Mouse (Mus musculus) midbrain, embryonic 11.5 days (tissue): ENCODE data around the gene Bcdin3d. TPM values are rescaled to one million over a fixed set of nuclear protein-coding genes. Genes with fewer than 3 reads are reported as not detected.

Experiments used
- ATAC-seq: fragments of 200-750 bp; cut with Nextera tagmentation; 2 replicates; pipeline ENCODE4 v1.8.0; 2017; ENCODE audit warnings: moderate TSS enrichment, moderate library complexity; ENCODE audit not compliant: low FRiP score
- DNase-seq: peaks from one replicate; pipeline ENCODE4 v3.0.0; 2015; ENCODE audit warnings: low spot score; ENCODE audit errors: missing footprints
- H3K27ac ChIP-seq: fragments of 300-500 bp; sonication (generic); 2 replicates; pipeline ENCODE4 v1.5.1; 2014; ENCODE audit warnings: low read depth, low read length
- H3K27me3 ChIP-seq: fragments of 300-500 bp; sonication (generic); 2 replicates; pipeline ENCODE4 v1.6.1; 2014; ENCODE audit warnings: mild to moderate bottlenecking, low read length, moderate library complexity, mixed read lengths; ENCODE audit not compliant: control insufficient read depth, insufficient read depth
- H3K36me3 ChIP-seq: fragments of 300-500 bp; sonication (generic); 2 replicates; pipeline ENCODE4 v1.6.1; 2014; ENCODE audit warnings: mild to moderate bottlenecking, low read length, moderate library complexity, mixed read lengths; ENCODE audit not compliant: control insufficient read depth, insufficient read depth
- H3K4me1 ChIP-seq: fragments of 300-500 bp; sonication (generic); 2 replicates; pipeline ENCODE4 v1.6.1; 2014; ENCODE audit warnings: low read length; ENCODE audit not compliant: control insufficient read depth, insufficient read depth
- H3K4me2 ChIP-seq: fragments of 300-500 bp; sonication (generic); 2 replicates; pipeline ENCODE4 v1.6.1; 2014; ENCODE audit warnings: mild to moderate bottlenecking, moderate library complexity
- H3K4me3 ChIP-seq: fragments of 300-500 bp; sonication (generic); 2 replicates; pipeline ENCODE4 v1.5.1; 2014; ENCODE audit warnings: low read depth, low read length
- H3K9ac ChIP-seq: fragments of 300-500 bp; sonication (generic); 2 replicates; pipeline ENCODE4 v1.6.1; 2014; ENCODE audit warnings: low read length
- H3K9me3 ChIP-seq: fragments of 300-500 bp; sonication (generic); 2 replicates; pipeline ENCODE4 v1.6.1; 2016; ENCODE audit warnings: low read length; ENCODE audit not compliant: control insufficient read depth
- WGBS: fragments of 180-500 bp; shearing (Covaris S2); extraction: QIAGEN DNeasy Blood & Tissue Kit; methylation state at CpG from one replicate; pipeline ENCODE4 v1.1.7; 2014; 5-methylcytosine and 5-hydroxymethylcytosine counted together
- polyA plus RNA-seq: library from polyadenylated mRNA; unstranded; fragments of >200 nt; fragmentation: Nextera tagmentation; extraction: Ambion mirVana; gene quantifications from 2 replicates; pipeline ENCODE4 v1.2.1, GENCODE M21; 2014

The Bcdin3d gene
- polyA plus RNA-seq, 1 experiment from 2014 or later = 19.7 TPM

GRCm38 (mm10) chr15:99503256-99503655, 28.7 kb upstream of the Bcdin3d start:
- H3K27ac ChIP-seq = no peak overlapping the region
- no peak for ATAC-seq
- no peak overlapping the region for H3K4me3 ChIP-seq
- peaks cover 5% of the 10 kb centered on the region; the same call in 1 of the 2 replicates for H3K4me1 ChIP-seq
- no peak overlapping the region for H3K4me2 ChIP-seq
- H3K9ac ChIP-seq = no peak overlapping the region
- H3K27me3 ChIP-seq = no peaks in the 10 kb centered on the region
- H3K36me3 ChIP-seq = no peaks in the 10 kb centered on the region
- H3K9me3 ChIP-seq = no peaks in the 10 kb centered on the region
- no peak for DNase-seq
- 83% methylated on average over 5 of the region's 5 CpGs for WGBS

GRCm38 (mm10) chr15:99502311-99502831, 27.8 kb upstream of the Bcdin3d start:
- no peaks in the 10 kb centered on the region for H3K9me3 ChIP-seq
- H3K4me2 ChIP-seq = no peak overlapping the region
- no peak overlapping the region for H3K9ac ChIP-seq
- no peaks in the 10 kb centered on the region for H3K36me3 ChIP-seq
- H3K27me3 ChIP-seq = no peaks in the 10 kb centered on the region
- DNase-seq = no peak
- ATAC-seq = no peak
- 55% methylated on average over 12 of the region's 12 CpGs for WGBS
- no peak overlapping the region for H3K27ac ChIP-seq
- H3K4me1 ChIP-seq = peaks cover 5% of the 10 kb centered on the region
- H3K4me3 ChIP-seq = no peak overlapping the region

GRCm38 (mm10) chr15:99501292-99502260, 27.0 kb upstream of the Bcdin3d start:
- 75% methylated on average over 20 of the region's 20 CpGs for WGBS
- Histone ChIP-seq H3K36me3 (no peaks in the 10 kb centered on the region), H3K4me3 (no peak overlapping the region), H3K4me1 (peaks cover 5% of the 10 kb centered on the region), H3K4me2 (no peak overlapping the region), H3K9me3 (no peaks in the 10 kb centered on the region), H3K27ac (no peak overlapping the region), H3K27me3 (no peaks in the 10 kb centered on the region), H3K9ac (no peak overlapping the region)
- ATAC-seq (no peak), DNase-seq (no peak)

DNA sequence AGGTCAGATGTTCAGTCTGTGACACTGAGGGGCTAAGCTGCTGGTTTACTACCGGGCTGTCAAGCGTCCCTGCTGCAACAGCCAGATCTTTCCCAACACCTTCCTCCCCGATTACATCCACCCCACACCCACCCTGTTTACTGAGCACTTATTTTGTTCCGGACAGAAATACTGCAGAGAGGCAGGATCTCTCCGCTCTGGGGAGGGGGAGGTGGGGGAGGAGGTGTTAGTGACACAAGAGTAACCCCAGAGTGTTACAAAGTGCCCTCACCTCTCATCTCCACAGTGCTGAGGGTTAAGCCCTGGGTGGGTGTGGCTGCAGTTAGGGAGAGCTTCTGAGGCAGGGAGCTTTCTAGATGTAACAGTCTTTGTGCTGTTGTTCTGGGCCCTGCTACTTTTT, 25.8 kb upstream of the Bcdin3d start:
- Histone ChIP-seq H3K4me3 (no peak overlapping the region), H3K4me2 (no peak overlapping the region), H3K4me1 (peaks cover 5% of the 10 kb centered on the region), H3K36me3 (no peaks in the 10 kb centered on the region), H3K9ac (no peak overlapping the region), H3K9me3 (no peaks in the 10 kb centered on the region), H3K27ac (no peak overlapping the region), H3K27me3 (no peaks in the 10 kb centered on the region)
- ATAC-seq = no peak
- DNase-seq = no peak
- whole genome bisulfite sequencing = 61% methylated on average over 5 of the region's 5 CpGs

DNA sequence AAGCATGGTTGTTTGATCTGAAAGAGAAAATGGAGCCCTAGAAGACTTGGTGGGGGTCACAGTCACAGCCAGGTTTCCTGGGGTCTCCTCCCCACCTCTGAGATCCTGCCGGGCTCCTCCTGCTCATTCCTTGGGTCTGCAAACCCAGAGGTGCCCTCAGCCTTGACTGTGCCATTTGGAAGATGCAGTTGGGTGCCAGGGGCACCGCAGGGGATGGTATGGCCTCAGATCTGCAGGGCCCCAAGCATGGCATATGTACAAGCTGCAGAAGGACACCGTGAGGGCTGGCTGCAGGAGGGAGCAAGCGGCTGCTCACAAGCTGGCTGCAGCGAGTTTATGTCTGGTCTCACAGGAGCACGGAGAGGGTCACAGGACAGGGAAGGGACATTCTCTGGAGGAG, 25.2 kb upstream of the Bcdin3d start:
- no peak overlapping the region for H3K9ac ChIP-seq
- no peaks in the 10 kb centered on the region for H3K9me3 ChIP-seq
- ATAC-seq = no peak
- H3K4me1 ChIP-seq = peaks cover 5% of the 10 kb centered on the region
- no peak overlapping the region for H3K27ac ChIP-seq
- no peaks in the 10 kb centered on the region for H3K36me3 ChIP-seq
- no peaks in the 10 kb centered on the region for H3K27me3 ChIP-seq
- DNase-seq = no peak
- no peak overlapping the region for H3K4me2 ChIP-seq
- no peak overlapping the region for H3K4me3 ChIP-seq
- 61% methylated on average over 6 of the region's 6 CpGs for WGBS

DNA sequence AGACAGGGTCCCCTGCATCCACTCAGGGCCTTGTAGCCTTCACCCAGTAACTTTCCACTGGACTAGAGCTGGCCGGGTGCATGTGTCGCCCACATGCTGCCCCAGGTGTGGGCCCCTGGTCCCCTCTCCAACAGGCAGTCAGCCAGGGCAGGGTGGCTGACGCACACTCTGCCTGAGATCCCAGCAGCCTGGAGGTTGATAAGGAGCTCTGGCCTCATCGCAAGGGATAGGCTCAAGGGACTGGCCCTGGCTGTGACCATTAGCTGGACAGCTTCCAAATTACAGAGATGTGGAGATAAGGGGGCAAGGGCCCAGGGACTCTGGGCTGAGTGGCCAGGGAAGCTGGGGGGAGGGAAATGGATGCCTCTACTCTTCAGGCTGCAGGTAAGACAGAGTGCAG, 24.3 kb upstream of the Bcdin3d start:
- H3K9ac ChIP-seq = no peak overlapping the region
- no peak overlapping the region for H3K4me3 ChIP-seq
- no peak for DNase-seq
- no peaks in the 10 kb centered on the region for H3K9me3 ChIP-seq
- H3K27ac ChIP-seq = no peak overlapping the region
- peaks cover 5% of the 10 kb centered on the region for H3K4me1 ChIP-seq
- H3K4me2 ChIP-seq = no peak overlapping the region
- H3K36me3 ChIP-seq = no peaks in the 10 kb centered on the region
- WGBS = 80% methylated on average over 4 of the region's 4 CpGs
- ATAC-seq = no peak
- H3K27me3 ChIP-seq = no peaks in the 10 kb centered on the region

- no peak overlapping the region for H3K9ac ChIP-seq
- H3K9me3 ChIP-seq = no peaks in the 10 kb centered on the region
- H3K4me2 ChIP-seq = no peak overlapping the region
- no peaks in the 10 kb centered on the region for H3K36me3 ChIP-seq
- no peak for ATAC-seq
- peaks cover 5% of the 10 kb centered on the region for H3K4me1 ChIP-seq
- no peak overlapping the region for H3K27ac ChIP-seq
- H3K27me3 ChIP-seq = no peaks in the 10 kb centered on the region
- 85% methylated on average over 4 of the region's 4 CpGs for WGBS
- H3K4me3 ChIP-seq = no peak overlapping the region
- DNase-seq = no peak
Observed at GRCm38 (mm10) chr15:99498356-99498755, 23.8 kb upstream of the Bcdin3d start.

GRCm38 (mm10) chr15:99497527-99498242, 23.2 kb upstream of the Bcdin3d start:
- peaks cover 5% of the 10 kb centered on the region for H3K4me1 ChIP-seq
- no peak overlapping the region for H3K9ac ChIP-seq
- 56% methylated on average over 12 of the region's 12 CpGs for WGBS
- no peak overlapping the region for H3K4me2 ChIP-seq
- H3K36me3 ChIP-seq = no peaks in the 10 kb centered on the region
- no peaks in the 10 kb centered on the region for H3K27me3 ChIP-seq
- no peak; the same call in 1 of the 2 replicates for ATAC-seq
- no peak overlapping the region for H3K27ac ChIP-seq
- no peak for DNase-seq
- H3K9me3 ChIP-seq = no peaks in the 10 kb centered on the region
- no peak overlapping the region for H3K4me3 ChIP-seq

DNA sequence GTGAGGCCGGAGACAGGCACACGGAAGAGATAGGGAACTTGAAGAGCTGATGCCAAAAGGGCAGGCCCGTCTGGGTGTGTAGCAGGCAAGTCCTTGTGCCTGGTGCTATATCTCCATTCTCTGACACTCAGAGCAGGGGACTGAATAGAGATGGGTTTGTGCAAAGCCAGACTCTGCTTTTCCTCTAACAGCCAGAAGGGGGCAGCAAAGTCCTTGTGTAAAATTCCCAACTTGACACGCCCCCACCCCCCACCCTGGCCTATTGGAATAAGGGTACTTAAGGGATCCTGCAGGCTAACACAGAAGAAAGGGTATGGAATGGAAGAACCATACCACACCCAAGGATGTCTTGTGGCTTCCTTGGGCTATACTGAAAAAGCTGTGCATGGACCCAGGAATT, 22.5 kb upstream of the Bcdin3d start:
- no peak overlapping the region for H3K9ac ChIP-seq

More for the DNA sequence above, 22.5 kb upstream of the Bcdin3d start:
- peak; percentile 97 for DNase-seq
- no peaks in the 10 kb centered on the region for H3K36me3 ChIP-seq
- peak; percentile 64 for ATAC-seq
- 10% methylated on average over 4 of the region's 4 CpGs for WGBS
- H3K9me3 ChIP-seq = no peaks in the 10 kb centered on the region
- H3K4me3 ChIP-seq = no peak overlapping the region
- no peak overlapping the region for H3K4me2 ChIP-seq
- H3K27me3 ChIP-seq = no peaks in the 10 kb centered on the region
- peaks cover 2% of the 10 kb centered on the region for H3K4me1 ChIP-seq
- no peak overlapping the region for H3K27ac ChIP-seq
